In the genomic region with DNA sequence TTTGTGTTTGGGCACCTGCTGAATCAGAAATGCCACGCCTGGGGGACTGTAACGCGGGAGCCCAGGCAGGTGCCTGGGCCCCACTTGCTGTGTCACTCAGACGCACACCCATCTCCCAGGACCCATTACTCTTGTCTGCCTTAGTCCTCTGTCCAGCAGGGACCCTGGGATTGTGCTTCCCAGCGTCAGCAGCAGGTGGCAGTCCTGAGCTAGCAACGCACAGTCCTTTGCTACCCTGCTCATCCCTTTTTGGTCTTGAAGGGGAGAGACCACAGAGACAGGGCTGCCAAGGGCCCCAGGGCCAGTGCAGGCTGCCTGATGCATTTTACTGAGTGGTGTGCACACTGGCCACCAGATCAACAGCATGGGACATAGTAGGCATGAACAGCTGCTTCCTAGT, we compare ENCODE assay signal across 9 mouse cellular contexts. TPM values are rescaled to one million over a fixed set of nuclear protein-coding genes. Genes with fewer than 3 reads are reported as not detected.
DNase-seq lines count a peak whose midpoint lies in the region; ATAC-seq and TF ChIP-seq lines count a peak whose summit lies in the region.
"Had no signal": no experiment of that assay in that cellular context is flagged by ENCODE, and none has a peak within 500 bp of the region (broad histone marks: within the 10 kb centered on the region; RNA-seq: fewer than 3 reads in every experiment).

No protein-coding gene starts in this region.

- peak; percentile 44 for DNase-seq in 3134 (ENCODE audit: extremely low read depth, insufficient read length, low spot score)
- DNase-seq in WW6 (ENCODE audit: low read depth, low spot score) = peak; percentile 57
- DNase-seq in kidney, postnatal 36 days = peak; percentile 72 to 92
- peak; percentile 51 to 68 for DNase-seq in lung, adult 18-20 months
- peak; percentile 53 for DNase-seq in ovary, postnatal 10 days (ENCODE audit: low spot score)
- peak; percentile 43 to 56 for DNase-seq in thymus, postnatal 36 days

- peak; percentile 72 for ATAC-seq in granulocyte monocyte progenitor cell, adult 5-6 weeks (replicated peaks; ENCODE audit: poor library complexity, severe bottlenecking)

- H3K27ac ChIP-seq in cortical plate, adult 2 months (ENCODE audit: insufficient read depth, low read length) = no peak overlapping the region
- H3K27ac ChIP-seq: embryonic facial prominence, embryonic 15.5 days had no signal

- TF ChIP-seq CTCF in cortical plate, adult 2 months (IDR thresholded peaks at IDR 0.05; ENCODE audit: extremely low read depth, insufficient read depth, low read length) = peak; percentile 97

- no peak for TF ChIP-seq POLR2A in cortical plate, adult 2 months (IDR thresholded peaks at IDR 0.05; ENCODE audit: extremely low read depth, insufficient read depth, low read length)

- no peaks in the 10 kb centered on the region; the same call in 1 of the 2 replicates for H3K4me1 ChIP-seq in cortical plate, adult 2 months (ENCODE audit: control insufficient read depth, insufficient read depth, low read length)
- H3K4me1 ChIP-seq: embryonic facial prominence, embryonic 15.5 days had no signal

- no peak overlapping the region for H3K4me3 ChIP-seq in cortical plate, adult 2 months (ENCODE audit: insufficient read depth, low read length)
- H3K4me3 ChIP-seq: embryonic facial prominence, embryonic 15.5 days had no signal

RNA-seq across cellular contexts. Expression of gene Aspg, which starts 28.8 kb away (rescaled TPM):
- 4.4 and 5.1 TPM in 2 replicates for polyA plus RNA-seq in cortical plate, adult 2 months (2012; rRNA removed)
- total RNA-seq in granulocyte monocyte progenitor cell, adult 5-6 weeks (2014; fragmentation: Nextera tagmentation) = not detected in 2 replicates
- total RNA-seq in granulocyte monocyte progenitor cell, adult 5-6 weeks (2017) = not detected in 2 replicates
